Mouse (Mus musculus) gastrocnemius, postnatal 25 days (tissue): ENCODE data around the gene Foxp4. TPM values are rescaled to one million over a fixed set of nuclear protein-coding genes. Genes with fewer than 3 reads are reported as not detected.

Experiments used
- total RNA-seq, 2 experiments: library from RNA; stranded (reverse); gene quantifications; 1 replicate in 1 of 2; 2 replicates in 1 of 2; pipeline ENCODE4 v1.2.3; 2021

Foxp4 gene
- total RNA-seq, 2 experiments from 2014 or later: 6.4 to 7.6 TPM

Other genes starting within 250 kb of the Foxp4 start
- 100 to 1,000 TPM; 120 to 121 TPM for gene Tomm6, start 236.3 kb downstream of the Foxp4 start, total RNA-seq
- gene Frs3, start 235.6 kb downstream of the Foxp4 start, total RNA-seq: 1 to 10 TPM; 3.9 to 4.0 TPM
- under 1 TPM; 0.61 to 0.70 TPM for gene Gm21981, start 230.2 kb downstream of the Foxp4 start, total RNA-seq
- 1 to 10 TPM; 1.3 to 2.6 TPM for gene Prickle4, start 229.9 kb downstream of the Foxp4 start, total RNA-seq
- not detected for gene Pgc, start 197.8 kb downstream of the Foxp4 start, total RNA-seq
- gene Tfeb, start 187.6 kb downstream of the Foxp4 start, total RNA-seq: 10 to 100 TPM; 65.8 to 67.7 TPM
- 1 to 10 TPM; 1.0 to 1.1 TPM for gene Mdfi, start 90.0 kb downstream of the Foxp4 start, total RNA-seq
- not detected for gene 1700122O11Rik, start 113.6 kb upstream of the Foxp4 start, total RNA-seq
- not detected for gene 1700067P10Rik, start 164.7 kb upstream of the Foxp4 start, total RNA-seq
- gene 9830107B12Rik, start 221.6 kb upstream of the Foxp4 start, total RNA-seq: not detected
- not detected for gene A530064D06Rik, start 242.6 kb upstream of the Foxp4 start, total RNA-seq